Mouse (Mus musculus) CD4-positive, CD25-positive, alpha-beta regulatory T cell, adult 2 months (primary cell): ENCODE data around the gene Rangrf.
"Not testable (repeated sequence)": the region's sequence is repeated elsewhere in the genome, so short reads cannot be mapped to it uniquely, and the experiment has no call there.

ENCODE experiments used
- DNase-seq: peaks from one replicate; pipeline ENCODE4 v3.0.0-alpha.2; 2012; ENCODE audit warnings: low read depth, low spot score

Gene Rangrf

GRCm38 (mm10) chr11:68975085-68975484 lies at the start of gene Rangrf:
Rangrf (minus strand) TSS chr11:68975185.
- no peak for DNase-seq

- no peak for DNase-seq
Observed at GRCm38 (mm10) chr11:69020691-69021090, 45.7 kb upstream of the Rangrf start.

GRCm38 (mm10) chr11:69016755-69017154 lies 41.8 kb upstream of the Rangrf start:
- DNase-seq: no peak

GRCm38 (mm10) chr11:69015644-69016441 lies 40.9 kb upstream of the Rangrf start, which contains the start of gene Ctc1:
Ctc1 (plus strand) TSS chr11:69015911.
- peak; percentile 96 for DNase-seq

- peak; percentile 91 for DNase-seq
Observed at GRCm38 (mm10) chr11:69012071-69012601, 37.2 kb upstream of the Rangrf start.

- not testable (repeated sequence) for DNase-seq
Observed at GRCm38 (mm10) chr11:69011445-69011844, 36.5 kb upstream of the Rangrf start.

- DNase-seq: no peak
Observed at GRCm38 (mm10) chr11:69010400-69011323, 35.7 kb upstream of the Rangrf start.

GRCm38 (mm10) chr11:69009508-69009907 lies 34.5 kb upstream of the Rangrf start:
- no peak for DNase-seq

- DNase-seq: peak; percentile 95
Observed at GRCm38 (mm10) chr11:69008182-69009121, 33.5 kb upstream of the Rangrf start, which contains the start of gene Pfas. Pfas (minus strand) TSS chr11:69008460.

- DNase-seq: not testable (repeated sequence)
Observed at GRCm38 (mm10) chr11:69006575-69006974, 31.6 kb upstream of the Rangrf start.

- no peak for DNase-seq
Observed at GRCm38 (mm10) chr11:69005193-69005592, 30.2 kb upstream of the Rangrf start.

- DNase-seq: no peak
Observed at GRCm38 (mm10) chr11:69003592-69003991, 28.6 kb upstream of the Rangrf start.

- not testable (repeated sequence) for DNase-seq
Observed at GRCm38 (mm10) chr11:69002782-69003181, 27.8 kb upstream of the Rangrf start.

- DNase-seq: no peak
Observed at GRCm38 (mm10) chr11:68997080-68997479, 22.1 kb upstream of the Rangrf start.

- peak; percentile 25 for DNase-seq
Observed at GRCm38 (mm10) chr11:68994377-68994776, 19.4 kb upstream of the Rangrf start.

GRCm38 (mm10) chr11:68993122-68993521 lies 18.1 kb upstream of the Rangrf start:
- DNase-seq: no peak

- DNase-seq: no peak
Observed at GRCm38 (mm10) chr11:68988341-68988740, 13.4 kb upstream of the Rangrf start.

GRCm38 (mm10) chr11:68987365-68987882 lies 12.4 kb upstream of the Rangrf start:
- DNase-seq: no peak

GRCm38 (mm10) chr11:68982639-68983369 lies 7.8 kb upstream of the Rangrf start:
- peak; percentile 82 for DNase-seq

- no peak for DNase-seq
Observed at GRCm38 (mm10) chr11:68980919-68981318, 5.9 kb upstream of the Rangrf start.
